Mouse (Mus musculus) adrenal gland, postnatal 10 days (tissue): ENCODE results near the gene Asb16. TPM values are rescaled to one million over a fixed set of nuclear protein-coding genes. Genes with fewer than 3 reads are reported as not detected.

Source experiments
- microRNA-seq: library from miRNA; unstranded; fragments of <30 nt; microRNA quantifications from one replicate; pipeline ENCODE4 v1.2.0, GENCODE M21; 2021
- total RNA-seq, 2 experiments: library from RNA; stranded (reverse); gene quantifications; 2 replicates each; pipeline ENCODE4 v1.2.3; 2021

Asb16 gene
- total RNA-seq, 2 experiments from 2014 or later, result 1.1 to 2.6 TPM

Small RNA genes lying within 50 kb of the gene (microRNA-seq; reads per million reads assigned to microRNA genes)
- gene Mir8101, result 10.6 reads per million, percentile 18 among the genes with 10 or more reads in this experiment

Other genes with a start within 250 kb of the Asb16 start
- 10 to 100 TPM; 11.8 to 16.0 TPM for gene Mpp3, start 240.3 kb upstream of the Asb16 start, total RNA-seq
- gene Cd300lg, start 227.2 kb upstream of the Asb16 start, total RNA-seq, result 10 to 100 TPM; 44.1 to 53.0 TPM
- gene Mpp2, start 180.2 kb upstream of the Asb16 start, total RNA-seq, result 10 to 100 TPM in 1 of 2 experiments, 1 to 10 TPM in 1; 8.7 to 10.3 TPM
- gene Ppy, start 167.4 kb upstream of the Asb16 start, total RNA-seq, result not detected
- not detected for gene Pyy, start 160.9 kb upstream of the Asb16 start, total RNA-seq
- gene Nags, start 123.2 kb upstream of the Asb16 start, total RNA-seq, result 1 to 10 TPM; 2.4 to 6.6 TPM
- 10 to 100 TPM; 13.9 to 14.8 TPM for gene Tmem101, start 112.3 kb upstream of the Asb16 start, total RNA-seq
- 10 to 100 TPM; 77.5 to 80.8 TPM for gene Lsm12, start 83.4 kb upstream of the Asb16 start, total RNA-seq
- 10 to 100 TPM; 72.3 to 74.7 TPM for gene G6pc3, start 79.1 kb upstream of the Asb16 start, total RNA-seq
- gene Hdac5, start 38.6 kb upstream of the Asb16 start, total RNA-seq, result 100 to 1,000 TPM in 1 of 2 experiments, 10 to 100 TPM in 1; 84.4 to 113 TPM
- 1 to 10 TPM; 1.9 to 4.5 TPM for gene BC030867, start 19.9 kb upstream of the Asb16 start, total RNA-seq
- gene Tmub2, start 16.2 kb downstream of the Asb16 start, total RNA-seq, result 10 to 100 TPM; 36.6 to 41.1 TPM
- gene Atxn7l3, start 27.9 kb downstream of the Asb16 start, total RNA-seq, result 10 to 100 TPM; 47.2 to 51.3 TPM
- gene Ubtf, start 51.0 kb downstream of the Asb16 start, total RNA-seq, result 100 to 1,000 TPM in 1 of 2 experiments, 10 to 100 TPM in 1; 96.3 to 100 TPM
- 10 to 100 TPM; 26.6 to 64.2 TPM for gene Slc4a1, start 97.5 kb downstream of the Asb16 start, total RNA-seq
- gene Rundc3a, start 124.7 kb downstream of the Asb16 start, total RNA-seq, result 10 to 100 TPM; 21.2 to 34.3 TPM
- gene Slc25a39, start 139.2 kb downstream of the Asb16 start, total RNA-seq, result 100 to 1,000 TPM; 327 to 377 TPM
- gene Grn, start 161.6 kb downstream of the Asb16 start, total RNA-seq, result 100 to 1,000 TPM; 161 to 189 TPM
- 10 to 100 TPM; 12.3 to 15.3 TPM for gene Fam171a2, start 178.9 kb downstream of the Asb16 start, total RNA-seq
- gene Itga2b, start 201.4 kb downstream of the Asb16 start, total RNA-seq, result 1 to 10 TPM; 4.3 to 5.7 TPM